Mouse (Mus musculus): ENCODE results near the gene Pgm3. TPM values are rescaled to one million over a fixed set of nuclear protein-coding genes. Genes with fewer than 3 reads are reported as not detected.
A peak's percentile ranks its signal among the peaks of the same experiment; 100 is the strongest.

The Pgm3 gene
- polyA plus RNA-seq, 1 experiment from 2014 or later: 35.3 TPM

DNA sequence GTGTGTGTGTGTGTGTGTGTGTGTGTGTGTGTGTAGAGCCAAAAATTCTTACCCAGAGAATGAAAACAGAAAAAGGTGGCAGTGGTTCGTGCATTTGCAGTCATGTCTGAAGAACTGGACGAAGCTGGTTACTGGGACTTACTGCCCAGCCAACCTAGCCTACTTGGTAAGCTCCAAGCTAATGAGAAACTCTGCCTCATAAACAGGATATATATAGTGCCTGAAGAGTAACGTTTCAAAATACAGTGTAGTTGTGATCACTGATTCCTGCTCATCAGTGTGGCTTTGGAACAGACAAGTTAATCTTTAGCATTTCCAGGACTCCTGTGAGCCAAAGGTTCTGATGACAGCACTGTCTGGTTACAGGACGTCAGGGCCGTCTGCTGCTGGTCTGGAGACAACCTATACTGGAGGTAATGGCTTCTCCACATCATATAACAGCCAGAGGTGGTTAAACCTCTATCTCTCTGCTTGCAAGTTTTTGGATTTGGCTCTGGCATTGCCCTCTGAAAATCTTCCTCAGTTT, 21.9 kb downstream of the Pgm3 start:
- Histone ChIP-seq H3K27me3 (ENCODE audit: insufficient read depth, poor library complexity, severe bottlenecking) (no peaks in the 10 kb centered on the region), H3K9me3 (no peaks in the 10 kb centered on the region), H3K4me1 (no peaks in the 10 kb centered on the region), H3K27ac (no peak overlapping the region), H3K36me3 (peaks cover 57% of the 10 kb centered on the region), H3K4me3 (no peak overlapping the region)
- no peak for DNase-seq (ENCODE audit: low spot score)
- 81% methylated on average over 5 of the region's 5 CpGs for WGBS

DNA sequence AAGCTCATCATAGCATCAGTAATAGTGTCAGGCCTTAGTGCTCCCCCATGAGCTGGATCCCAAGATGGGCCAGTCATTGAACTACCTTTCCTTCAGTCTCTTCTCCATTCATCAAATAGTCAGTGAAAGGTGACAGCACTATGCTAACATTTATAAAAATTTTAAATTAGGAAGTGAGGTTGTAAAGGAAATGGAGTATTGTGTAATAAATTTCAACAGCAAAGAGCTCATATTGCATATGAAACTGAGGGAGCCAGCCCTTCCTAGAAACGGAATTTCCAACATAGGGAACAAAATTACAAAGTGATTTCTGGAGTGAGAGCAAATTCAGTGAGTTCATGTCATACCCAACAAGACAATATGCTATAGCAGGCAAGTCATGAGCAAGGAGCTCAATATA, 27.1 kb downstream of the Pgm3 start:
- Histone ChIP-seq H3K27ac (no peak overlapping the region), H3K36me3 (peaks cover 59% of the 10 kb centered on the region), H3K4me3 (no peak overlapping the region), H3K9me3 (no peaks in the 10 kb centered on the region), H3K27me3 (ENCODE audit: insufficient read depth, poor library complexity, severe bottlenecking) (no peaks in the 10 kb centered on the region), H3K4me1 (no peaks in the 10 kb centered on the region)
- WGBS: 80% methylated on average over 1 of the region's 1 CpGs
- DNase-seq (ENCODE audit: low spot score): no peak

GRCm38 (mm10) chr9:86543451-86543850, 28.2 kb downstream of the Pgm3 start:
- H3K9me3 ChIP-seq: no peaks in the 10 kb centered on the region
- DNase-seq (ENCODE audit: low spot score): no peak
- peaks cover 49% of the 10 kb centered on the region for H3K36me3 ChIP-seq
- H3K4me3 ChIP-seq: no peak overlapping the region
- WGBS: 96% methylated on average over 3 of the region's 3 CpGs
- H3K4me1 ChIP-seq: no peaks in the 10 kb centered on the region
- no peaks in the 10 kb centered on the region for H3K27me3 ChIP-seq (ENCODE audit: insufficient read depth, poor library complexity, severe bottlenecking)
- no peak overlapping the region for H3K27ac ChIP-seq

DNA sequence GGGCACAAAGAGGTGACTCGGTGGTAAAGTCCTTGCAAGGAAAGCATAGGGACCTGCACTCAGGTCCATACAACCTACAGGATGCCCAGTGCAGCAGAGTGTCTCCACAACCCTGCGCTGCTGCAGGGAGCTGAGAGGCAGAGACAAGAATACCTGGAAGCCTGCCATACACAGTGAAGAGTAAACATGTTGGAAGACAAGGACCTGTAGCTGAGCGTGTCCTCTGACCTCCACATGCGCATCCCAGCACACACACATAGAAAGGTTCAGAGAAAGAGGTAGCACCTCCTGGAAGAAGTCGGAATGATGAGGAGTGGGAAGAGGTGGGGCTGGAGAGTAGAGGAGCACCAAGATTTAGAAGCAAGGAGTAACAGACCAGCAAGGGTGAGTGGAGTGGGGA, 37.6 kb downstream of the Pgm3 start:
- Histone ChIP-seq H3K27ac (no peak overlapping the region), H3K4me1 (no peaks in the 10 kb centered on the region), H3K27me3 (ENCODE audit: insufficient read depth, poor library complexity, severe bottlenecking) (no peaks in the 10 kb centered on the region), H3K4me3 (no peak overlapping the region), H3K9me3 (no peaks in the 10 kb centered on the region), H3K36me3 (peaks cover 17% of the 10 kb centered on the region)
- 90% methylated on average over 5 of the region's 5 CpGs for WGBS
- DNase-seq (ENCODE audit: low spot score): no peak

GRCm38 (mm10) chr9:86525600-86525999, 46.0 kb downstream of the Pgm3 start:
- Histone ChIP-seq H3K27me3 (ENCODE audit: insufficient read depth, poor library complexity, severe bottlenecking) (no peaks in the 10 kb centered on the region), H3K36me3 (peaks cover 19% of the 10 kb centered on the region; the same call in 1 of the 2 replicates), H3K4me1 (peaks cover 9% of the 10 kb centered on the region; the same call in 1 of the 2 replicates), H3K4me3 (no peak overlapping the region), H3K9me3 (no peaks in the 10 kb centered on the region), H3K27ac (no peak overlapping the region)
- DNase-seq (ENCODE audit: low spot score): no peak
- WGBS: 36% methylated on average over 2 of the region's 2 CpGs

GRCm38 (mm10) chr9:86522335-86522734, 49.3 kb downstream of the Pgm3 start:
- H3K27me3 ChIP-seq (ENCODE audit: insufficient read depth, poor library complexity, severe bottlenecking): no peaks in the 10 kb centered on the region
- H3K36me3 ChIP-seq: peaks cover 14% of the 10 kb centered on the region; the same call in 1 of the 2 replicates
- H3K4me3 ChIP-seq: no peak overlapping the region
- no peak for DNase-seq (ENCODE audit: low spot score)
- H3K9me3 ChIP-seq: no peaks in the 10 kb centered on the region
- no peak overlapping the region for H3K27ac ChIP-seq
- H3K4me1 ChIP-seq: peaks cover 9% of the 10 kb centered on the region; the same call in 1 of the 2 replicates

DNA sequence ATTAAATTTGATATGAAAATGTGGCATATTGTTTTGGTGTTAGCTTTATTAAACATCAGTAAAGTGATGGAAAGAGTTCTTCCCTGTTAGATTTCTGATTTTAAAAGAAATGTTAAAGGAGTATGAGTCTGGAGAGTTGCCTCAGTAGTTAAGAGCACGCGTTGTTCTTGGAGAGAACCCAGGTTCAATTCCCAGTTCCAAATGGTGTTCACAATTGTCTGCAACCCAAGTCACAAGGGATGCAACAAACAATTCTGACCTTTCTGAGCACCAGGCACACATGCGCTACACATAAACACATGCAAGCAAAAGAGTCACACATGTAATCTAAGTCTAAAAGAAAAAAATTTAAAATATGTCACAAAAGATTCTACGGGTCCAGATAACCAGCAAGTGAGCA, 56.8 kb downstream of the Pgm3 start:
- Histone ChIP-seq H3K36me3 (peaks cover 20% of the 10 kb centered on the region; the same call in 1 of the 2 replicates), H3K4me3 (no peak overlapping the region), H3K27me3 (ENCODE audit: insufficient read depth, poor library complexity, severe bottlenecking) (no peaks in the 10 kb centered on the region), H3K9me3 (no peaks in the 10 kb centered on the region), H3K27ac (no peak overlapping the region), H3K4me1 (no peaks in the 10 kb centered on the region)
- DNase-seq (ENCODE audit: low spot score): no peak
- WGBS: 91% methylated on average over 4 of the region's 4 CpGs

DNA sequence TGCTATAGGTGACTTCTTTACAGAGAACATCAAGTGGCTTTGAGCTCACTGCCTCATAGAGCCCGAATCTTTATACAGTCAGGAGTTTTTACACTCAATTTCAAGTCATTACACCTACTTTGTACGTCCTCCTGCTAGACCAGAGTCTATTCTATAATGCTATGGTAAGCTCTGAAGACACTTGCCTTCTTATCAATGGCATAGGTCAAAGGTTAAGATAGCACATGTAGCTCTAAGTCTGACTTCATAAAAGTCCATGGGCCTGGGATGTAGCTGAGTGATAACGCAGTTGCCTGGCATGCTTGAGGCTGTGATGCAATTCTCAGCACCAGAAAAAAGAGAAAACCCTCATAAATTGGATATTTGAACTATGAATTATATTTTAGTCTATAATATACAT, 57.3 kb downstream of the Pgm3 start:
- Histone ChIP-seq H3K4me3 (no peak overlapping the region), H3K27ac (no peak overlapping the region), H3K36me3 (peaks cover 20% of the 10 kb centered on the region; the same call in 1 of the 2 replicates), H3K4me1 (no peaks in the 10 kb centered on the region), H3K27me3 (ENCODE audit: insufficient read depth, poor library complexity, severe bottlenecking) (no peaks in the 10 kb centered on the region), H3K9me3 (no peaks in the 10 kb centered on the region)
- no peak for DNase-seq (ENCODE audit: low spot score)
- 68% methylated on average over 3 of the region's 3 CpGs for WGBS

GRCm38 (mm10) chr9:86513733-86514132, 57.9 kb downstream of the Pgm3 start:
- peak; percentile 77 for DNase-seq (ENCODE audit: low spot score)
- 62% methylated on average over 5 of the region's 5 CpGs for WGBS
- no peak overlapping the region for H3K4me3 ChIP-seq
- no peaks in the 10 kb centered on the region for H3K4me1 ChIP-seq
- H3K36me3 ChIP-seq: peaks cover 20% of the 10 kb centered on the region; the same call in 1 of the 2 replicates
- no peaks in the 10 kb centered on the region for H3K27me3 ChIP-seq (ENCODE audit: insufficient read depth, poor library complexity, severe bottlenecking)
- H3K27ac ChIP-seq: no peak overlapping the region
- no peaks in the 10 kb centered on the region for H3K9me3 ChIP-seq

GRCm38 (mm10) chr9:86507437-86507836, 64.2 kb downstream of the Pgm3 start:
- no peaks in the 10 kb centered on the region for H3K9me3 ChIP-seq
- 83% methylated on average over 4 of the region's 4 CpGs for WGBS
- H3K4me3 ChIP-seq: no peak overlapping the region
- DNase-seq (ENCODE audit: low spot score): no peak
- H3K27me3 ChIP-seq (ENCODE audit: insufficient read depth, poor library complexity, severe bottlenecking): no peaks in the 10 kb centered on the region
- H3K36me3 ChIP-seq: peaks cover under 1% of the 10 kb centered on the region; the same call in 1 of the 2 replicates
- no peak overlapping the region for H3K27ac ChIP-seq
- no peaks in the 10 kb centered on the region for H3K4me1 ChIP-seq

Other genes starting within 250 kb of the Pgm3 start
- gene Ube2cbp, start 106.9 kb downstream of the Pgm3 start, polyA plus RNA-seq (2016; fragmentation: Nextera tagmentation; extraction: Ambion mirVana): 5.1 and 6.3 TPM in 2 replicates
- gene Dop1a, start 104.7 kb downstream of the Pgm3 start, polyA plus RNA-seq (2016; fragmentation: Nextera tagmentation; extraction: Ambion mirVana): 9.3 and 9.6 TPM in 2 replicates
- 3.8 and 4.1 TPM in 2 replicates for gene Rwdd2a, start 149 bp upstream of the Pgm3 start, polyA plus RNA-seq (2016; fragmentation: Nextera tagmentation; extraction: Ambion mirVana)
- 26.1 and 39.1 TPM in 2 replicates for gene Me1, start 124.1 kb upstream of the Pgm3 start, polyA plus RNA-seq (2016; fragmentation: Nextera tagmentation; extraction: Ambion mirVana)
- 8.1 and 9.2 TPM in 2 replicates for gene Prss35, start 171.8 kb upstream of the Pgm3 start, polyA plus RNA-seq (2016; fragmentation: Nextera tagmentation; extraction: Ambion mirVana)